Mouse (Mus musculus) ovary, postnatal 10 days (tissue): ENCODE results near the gene Defa31.
"Not testable (repeated sequence)": the region's sequence is repeated elsewhere in the genome, so short reads cannot be mapped to it uniquely, and the experiment has no call there.

Source experiments
- DNase-seq: peaks from one replicate; pipeline ENCODE4 v3.0.0; 2022; ENCODE audit warnings: low spot score

Defa31 gene

DNA sequence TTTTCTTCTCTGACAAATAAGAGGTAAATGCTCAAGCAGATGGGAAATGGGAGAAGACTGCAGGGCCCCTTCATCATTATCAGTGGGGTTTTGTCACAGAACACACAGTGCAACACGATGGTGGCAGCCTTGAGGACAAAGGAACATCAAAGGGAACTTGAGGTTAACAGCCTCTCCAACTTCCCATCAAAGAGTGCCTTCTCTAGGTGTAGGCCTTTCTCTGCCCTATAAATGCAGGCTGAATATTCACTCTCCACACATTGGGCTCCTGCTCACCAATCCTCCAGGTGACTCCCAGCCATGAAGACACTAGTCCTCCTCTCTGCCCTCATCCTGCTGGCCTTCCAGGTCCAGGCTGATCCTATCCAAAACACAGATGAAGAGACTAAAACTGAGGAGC is at the start of gene Defa31:
Defa31 (plus strand) TSS at position 301 of the 400 bp plus-strand sequence.
- not testable (repeated sequence) for DNase-seq

DNA sequence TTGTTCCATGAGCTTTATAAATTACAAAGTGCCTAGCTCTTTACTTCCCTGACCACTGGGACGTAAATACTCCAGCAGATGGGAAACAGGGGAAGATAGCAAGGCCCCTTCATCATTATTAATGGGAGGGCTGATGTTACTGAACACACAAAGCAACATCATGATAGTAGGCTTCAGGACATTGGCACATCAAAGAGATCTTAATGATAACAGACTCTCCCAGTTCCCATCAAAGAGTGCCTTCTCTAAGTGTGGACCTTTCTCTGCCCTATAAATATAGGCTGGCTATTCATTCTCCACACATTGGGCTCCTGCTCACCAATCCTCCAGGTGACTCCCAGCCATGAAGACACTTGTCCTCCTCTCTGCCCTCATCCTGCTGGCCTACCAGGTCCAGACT is 29.4 kb upstream of the Defa31 start, which contains the start of gene Defa22:
Defa22 (plus strand) TSS at position 301 of the 400 bp plus-strand sequence.
- not testable (repeated sequence) for DNase-seq

DNA sequence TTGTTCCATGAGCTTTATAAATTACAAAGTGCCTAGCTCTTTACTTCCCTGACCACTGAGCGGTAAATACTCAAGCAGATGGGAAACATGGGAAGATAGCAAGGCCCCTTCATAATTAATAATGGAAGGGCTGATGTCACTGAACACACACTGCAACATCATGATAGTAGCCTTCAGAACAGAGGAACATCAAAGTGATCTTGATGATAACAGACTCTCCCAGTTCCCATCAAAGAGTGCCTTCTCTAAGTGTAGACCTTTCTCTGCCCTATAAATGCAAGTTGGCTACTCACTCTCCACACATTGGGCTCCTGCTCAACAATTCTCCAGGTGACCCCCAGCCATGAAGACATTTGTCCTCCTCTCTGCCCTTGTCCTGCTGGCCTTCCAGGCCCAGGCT is 9.8 kb downstream of the Defa31 start, which contains the start of gene Gm15293:
Gm15293 (plus strand) TSS at position 301 of the 400 bp plus-strand sequence.
- DNase-seq = not testable (repeated sequence)
